ENCODE assay signal across 18 mouse cellular contexts in the genomic region with DNA sequence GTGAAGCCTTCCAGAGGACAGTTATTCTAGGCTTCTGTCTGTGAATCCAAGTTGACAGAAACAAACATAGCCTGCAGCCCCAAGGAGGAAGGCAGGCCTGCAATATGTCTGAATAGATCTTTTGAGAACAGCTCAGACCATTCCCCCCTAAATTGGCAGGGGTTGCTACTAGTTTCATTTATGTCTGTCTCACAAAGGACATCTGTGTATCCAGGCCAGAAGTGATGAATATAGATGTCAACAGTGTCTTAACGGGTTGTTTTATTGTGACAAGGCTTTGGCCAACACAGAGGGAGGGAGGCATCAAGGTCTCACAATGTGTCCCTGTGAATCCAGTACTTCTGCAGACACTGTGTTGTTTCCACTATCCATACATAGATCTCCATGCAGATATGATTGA. TPM values are rescaled to one million over a fixed set of nuclear protein-coding genes. Genes with fewer than 3 reads are reported as not detected.
"Had no signal": no experiment of that assay in that cellular context is flagged by ENCODE, and none has a peak within 500 bp of the region (broad histone marks: within the 10 kb centered on the region; RNA-seq: fewer than 3 reads in every experiment).

No protein-coding gene starts in this region.

- H3K9ac ChIP-seq: limb, embryonic 15.5 days; liver, embryonic 12.5 days; lung, embryonic 14.5 days had no signal

- H3K4me3 ChIP-seq: limb, embryonic 15.5 days; liver, embryonic 12.5 days had no signal

- H3K36me3 ChIP-seq: limb, embryonic 15.5 days; liver, embryonic 12.5 days had no signal

- H3K4me2 ChIP-seq: limb, embryonic 15.5 days; liver, embryonic 12.5 days; lung, embryonic 14.5 days; midbrain, embryonic 11.5 days had no signal

- DNase-seq: kidney, postnatal 36 days; lung, embryonic 14.5 days; lung, postnatal 10 days; lung, postnatal 4 days; thymus, postnatal 4 days had no signal

- H3K27me3 ChIP-seq: limb, embryonic 15.5 days; liver, embryonic 12.5 days had no signal

- H3K9me3 ChIP-seq: limb, embryonic 15.5 days; liver, embryonic 12.5 days had no signal

- H3K27ac ChIP-seq: limb, embryonic 15.5 days; liver, embryonic 12.5 days; stomach, postnatal 0 days had no signal

- H3K4me1 ChIP-seq: limb, embryonic 15.5 days; liver, embryonic 12.5 days had no signal

- ATAC-seq: liver, embryonic 12.5 days had no signal

RNA-seq across cellular contexts. Expression of a gene that starts 23.8 kb away (rescaled TPM):
- total RNA-seq: layer of hippocampus, adult 18-20 months; layer of hippocampus, postnatal 36 days; left cerebral cortex, adult 8-10 months; left cerebral cortex, postnatal 25 days; megakaryocyte, adult 5-6 weeks; neutrophil, adult 5-6 weeks had no signal
- polyA plus RNA-seq: limb, embryonic 11.5 days; limb, embryonic 15.5 days; lung, embryonic 14.5 days; midbrain, embryonic 11.5 days; midbrain, embryonic 16.5 days; neural tube, embryonic 11.5 days had no signal
